Comparison of ENCODE assay signal across 23 mouse cellular contexts in the genomic region with DNA sequence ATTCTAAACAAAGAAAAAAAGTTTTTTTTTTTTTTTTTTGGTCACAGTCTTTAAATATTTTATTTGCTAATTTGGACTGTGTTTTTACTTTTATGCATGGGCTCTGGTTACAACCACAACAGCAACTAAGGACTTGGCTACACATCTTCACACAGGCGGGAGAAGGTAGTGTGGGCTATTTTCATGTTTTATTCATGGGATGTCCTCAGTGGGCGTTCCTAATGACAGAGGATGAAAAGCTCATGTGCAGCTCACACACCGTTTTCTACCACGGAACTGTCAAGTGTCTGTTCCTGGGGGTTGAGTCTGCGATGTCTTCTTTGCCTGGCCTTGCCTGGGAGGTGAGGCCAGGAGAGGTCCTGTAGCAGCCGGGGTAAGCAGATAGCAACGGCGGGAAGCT.
DNase-seq lines count a peak whose midpoint lies in the region; ATAC-seq lines count a peak whose summit lies in the region.
"Had no signal": no experiment of that assay in that cellular context is flagged by ENCODE, and none has a peak within 500 bp of the region (broad histone marks: within the 10 kb centered on the region; RNA-seq: fewer than 3 reads in every experiment).

No protein-coding gene starts in this region.

- H3K36me3 ChIP-seq in midbrain, embryonic 11.5 days (ENCODE audit: control insufficient read depth, insufficient read depth, low read length) = no peaks in the 10 kb centered on the region
- H3K36me3 ChIP-seq in midbrain, embryonic 16.5 days (ENCODE audit: control insufficient read depth, insufficient read depth, low read length) = no peaks in the 10 kb centered on the region
- H3K36me3 ChIP-seq in hindbrain, embryonic 12.5 days = no peaks in the 10 kb centered on the region
- no peaks in the 10 kb centered on the region for H3K36me3 ChIP-seq in hindbrain, embryonic 15.5 days
- no peaks in the 10 kb centered on the region for H3K36me3 ChIP-seq in neural tube, embryonic 15.5 days
- H3K36me3 ChIP-seq: embryonic facial prominence, embryonic 10.5 days; embryonic facial prominence, embryonic 15.5 days; heart, embryonic 10.5 days; liver, embryonic 12.5 days had no signal

- peak; percentile 44; the same call in 1 of the 2 replicates for ATAC-seq in midbrain, embryonic 11.5 days (ENCODE audit: low FRiP score)
- ATAC-seq in midbrain, embryonic 16.5 days = no peak
- peak; percentile 69; the same call in 1 of the 2 replicates for ATAC-seq in hindbrain, embryonic 12.5 days (ENCODE audit: low FRiP score)
- no peak for ATAC-seq in hindbrain, embryonic 15.5 days (ENCODE audit: low FRiP score, low read depth)
- ATAC-seq in neural tube, embryonic 15.5 days (ENCODE audit: low FRiP score) = no peak
- ATAC-seq: forebrain, embryonic 14.5 days; liver, embryonic 12.5 days; liver, postnatal 0 days had no signal

- no peaks in the 10 kb centered on the region for H3K27me3 ChIP-seq in midbrain, embryonic 11.5 days (ENCODE audit: control insufficient read depth, insufficient read depth, low read length)
- H3K27me3 ChIP-seq in midbrain, embryonic 16.5 days (ENCODE audit: control insufficient read depth, insufficient read depth, low read depth, low read length) = no peaks in the 10 kb centered on the region
- H3K27me3 ChIP-seq in hindbrain, embryonic 12.5 days = no peaks in the 10 kb centered on the region
- H3K27me3 ChIP-seq in hindbrain, embryonic 15.5 days = no peaks in the 10 kb centered on the region
- no peaks in the 10 kb centered on the region for H3K27me3 ChIP-seq in neural tube, embryonic 15.5 days (replicated peaks)
- H3K27me3 ChIP-seq: embryonic facial prominence, embryonic 15.5 days; liver, embryonic 12.5 days had no signal

- no peak overlapping the region for H3K27ac ChIP-seq in midbrain, embryonic 11.5 days (ENCODE audit: low read depth, low read length)
- H3K27ac ChIP-seq in midbrain, embryonic 16.5 days (ENCODE audit: low read length) = no peak overlapping the region
- H3K27ac ChIP-seq in hindbrain, embryonic 12.5 days = peak overlapping the region; percentile 48; the same call in 1 of the 2 replicates
- H3K27ac ChIP-seq in hindbrain, embryonic 15.5 days (replicated peaks) = no peak overlapping the region
- H3K27ac ChIP-seq in neural tube, embryonic 15.5 days (replicated peaks) = 0 out of 2 replicates have a peak overlapping the region, but pooled peaks have one; percentile 28
- H3K27ac ChIP-seq: embryonic facial prominence, embryonic 10.5 days; embryonic facial prominence, embryonic 15.5 days; heart, embryonic 10.5 days; layer of hippocampus, adult 2 months; left cerebral cortex, adult 2 months; liver, embryonic 12.5 days had no signal

- WGBS in midbrain, embryonic 11.5 days = 43% methylated on average over 8 of the region's 8 CpGs
- 19% methylated on average over 8 of the region's 8 CpGs for WGBS in midbrain, embryonic 16.5 days
- 33% methylated on average over 8 of the region's 8 CpGs for WGBS in hindbrain, embryonic 12.5 days
- WGBS in hindbrain, embryonic 15.5 days = 24% methylated on average over 8 of the region's 8 CpGs
- WGBS in neural tube, embryonic 15.5 days = 31% methylated on average over 8 of the region's 8 CpGs

- no peak overlapping the region for H3K4me2 ChIP-seq in midbrain, embryonic 11.5 days
- H3K4me2 ChIP-seq in midbrain, embryonic 16.5 days (ENCODE audit: low read length) = no peak overlapping the region
- H3K4me2 ChIP-seq in hindbrain, embryonic 12.5 days (replicated peaks) = no peak overlapping the region; the same call in 1 of the 2 replicates
- H3K4me2 ChIP-seq in hindbrain, embryonic 15.5 days = peak overlapping the region; percentile 25; the same call in 1 of the 2 replicates
- H3K4me2 ChIP-seq in neural tube, embryonic 15.5 days = no peak overlapping the region
- H3K4me2 ChIP-seq: embryonic facial prominence, embryonic 15.5 days; liver, embryonic 12.5 days had no signal

- H3K4me3 ChIP-seq in midbrain, embryonic 11.5 days (ENCODE audit: low read depth, low read length) = no peak overlapping the region
- no peak overlapping the region for H3K4me3 ChIP-seq in midbrain, embryonic 16.5 days (ENCODE audit: low read depth, low read length)
- no peak overlapping the region for H3K4me3 ChIP-seq in hindbrain, embryonic 12.5 days
- H3K4me3 ChIP-seq in hindbrain, embryonic 15.5 days = no peak overlapping the region
- no peak overlapping the region for H3K4me3 ChIP-seq in neural tube, embryonic 15.5 days (replicated peaks)
- H3K4me3 ChIP-seq: embryonic facial prominence, embryonic 10.5 days; embryonic facial prominence, embryonic 15.5 days; heart, embryonic 10.5 days; layer of hippocampus, adult 2 months; left cerebral cortex, adult 2 months; liver, embryonic 12.5 days had no signal

- peaks cover 3% of the 10 kb centered on the region; the same call in 1 of the 2 replicates for H3K4me1 ChIP-seq in midbrain, embryonic 11.5 days (ENCODE audit: control insufficient read depth, insufficient read depth, low read length)
- H3K4me1 ChIP-seq in midbrain, embryonic 16.5 days (ENCODE audit: control insufficient read depth, insufficient read depth, low read length) = peaks cover 28% of the 10 kb centered on the region
- H3K4me1 ChIP-seq in hindbrain, embryonic 12.5 days = peaks cover 42% of the 10 kb centered on the region
- peaks cover 45% of the 10 kb centered on the region for H3K4me1 ChIP-seq in hindbrain, embryonic 15.5 days (replicated peaks)
- H3K4me1 ChIP-seq in neural tube, embryonic 15.5 days = peaks cover 31% of the 10 kb centered on the region

- DNase-seq in midbrain, embryonic 11.5 days (ENCODE audit: low spot score, missing footprints) = no peak
- no peak for DNase-seq in left cerebral cortex, adult 9 months (ENCODE audit: low spot score in 2 of 2)
- DNase-seq: adrenal gland, postnatal 25 days; B cell, adult 2 months; gastrocnemius, postnatal 14 days; heart, adult 11 months; heart, postnatal 4 days; kidney, adult 2 months; kidney, postnatal 36 days; left cerebral cortex, postnatal 4 days; liver, postnatal 0 days; lung, postnatal 36 days had no signal

- no peak overlapping the region for H3K9ac ChIP-seq in midbrain, embryonic 11.5 days (ENCODE audit: low read length)
- no peak overlapping the region for H3K9ac ChIP-seq in midbrain, embryonic 16.5 days (ENCODE audit: low read depth, low read length)
- no peak overlapping the region for H3K9ac ChIP-seq in hindbrain, embryonic 12.5 days
- no peak overlapping the region for H3K9ac ChIP-seq in hindbrain, embryonic 15.5 days
- H3K9ac ChIP-seq in neural tube, embryonic 15.5 days (replicated peaks) = no peak overlapping the region
- H3K9ac ChIP-seq: embryonic facial prominence, embryonic 15.5 days; liver, embryonic 12.5 days; liver, postnatal 0 days had no signal

- no peaks in the 10 kb centered on the region for H3K9me3 ChIP-seq in midbrain, embryonic 11.5 days (ENCODE audit: control insufficient read depth, low read length)
- H3K9me3 ChIP-seq in midbrain, embryonic 16.5 days (replicated peaks; ENCODE audit: control insufficient read depth, low read length, poor library complexity, severe bottlenecking) = no peaks in the 10 kb centered on the region
- no peaks in the 10 kb centered on the region for H3K9me3 ChIP-seq in hindbrain, embryonic 12.5 days (replicated peaks)
- no peaks in the 10 kb centered on the region for H3K9me3 ChIP-seq in hindbrain, embryonic 15.5 days
- H3K9me3 ChIP-seq in neural tube, embryonic 15.5 days (replicated peaks) = no peaks in the 10 kb centered on the region
- H3K9me3 ChIP-seq: embryonic facial prominence, embryonic 10.5 days; embryonic facial prominence, embryonic 15.5 days; heart, embryonic 10.5 days; liver, embryonic 12.5 days had no signal

Comparison
In these comparisons a context has a peak if more than half of its experiments do, and no peak if none do; other contexts are left out.
1. ATAC-seq: peak in midbrain, embryonic 11.5 days (single experiment) and hindbrain, embryonic 12.5 days (single experiment); none in midbrain, embryonic 16.5 days (single experiment), hindbrain, embryonic 15.5 days (single experiment) and neural tube, embryonic 15.5 days (single experiment).
2. H3K27ac ChIP-seq: peak in hindbrain, embryonic 12.5 days (single experiment) and neural tube, embryonic 15.5 days (single experiment); none in midbrain, embryonic 11.5 days (single experiment), midbrain, embryonic 16.5 days (single experiment) and hindbrain, embryonic 15.5 days (single experiment).